Mouse (Mus musculus) heart, embryonic 13.5 days (tissue): ENCODE data around the gene Olfr1284. TPM values are rescaled to one million over a fixed set of nuclear protein-coding genes. Genes with fewer than 3 reads are reported as not detected.
"Not testable (repeated sequence)": the region's sequence is repeated elsewhere in the genome, so short reads cannot be mapped to it uniquely, and the experiment has no call there.

Experiments
- ATAC-seq: fragments of 200-750 bp; cut with Nextera tagmentation; 2 replicates; pipeline ENCODE4 v1.8.0; 2017; ENCODE audit warnings: moderate TSS enrichment; ENCODE audit not compliant: insufficient number of reproducible peaks, low FRiP score, low TSS enrichment; ENCODE audit errors: extremely low read depth
- H3K27ac ChIP-seq: fragments of 300-500 bp; sonication (generic); replicated peaks from 2 replicates; pipeline ENCODE4 v1.5.1; 2015; ENCODE audit warnings: moderate library complexity, mild to moderate bottlenecking, inconsistent platforms
- H3K27me3 ChIP-seq: fragments of 300-500 bp; sonication (generic); replicated peaks from 2 replicates; pipeline ENCODE4 v1.6.1; 2015; ENCODE audit warnings: mild to moderate bottlenecking, inconsistent platforms
- H3K36me3 ChIP-seq: fragments of 300-500 bp; sonication (generic); 2 replicates; pipeline ENCODE4 v1.6.1; 2015; ENCODE audit warnings: mild to moderate bottlenecking, inconsistent platforms
- H3K4me1 ChIP-seq: fragments of 300-500 bp; sonication (generic); 2 replicates; pipeline ENCODE4 v1.6.1; 2015; ENCODE audit warnings: inconsistent platforms
- H3K4me2 ChIP-seq: fragments of 300-500 bp; sonication (generic); 2 replicates; pipeline ENCODE4 v1.6.1; 2015; ENCODE audit warnings: inconsistent platforms, mild to moderate bottlenecking, moderate library complexity
- H3K4me3 ChIP-seq: fragments of 300-500 bp; sonication (generic); 2 replicates; pipeline ENCODE4 v1.5.1; 2015; ENCODE audit warnings: moderate library complexity, mild to moderate bottlenecking, inconsistent platforms
- H3K9ac ChIP-seq: fragments of 300-500 bp; sonication (generic); 2 replicates; pipeline ENCODE4 v1.6.1; 2015; ENCODE audit warnings: inconsistent platforms, mild to moderate bottlenecking, moderate library complexity
- H3K9me3 ChIP-seq: fragments of 300-500 bp; sonication (generic); 2 replicates; pipeline ENCODE4 v1.6.1; 2016; ENCODE audit warnings: inconsistent platforms
- WGBS: fragments of 180-500 bp; shearing (Covaris S2); methylation state at CpG from one replicate; pipeline ENCODE4 v1.1.7; 2015; ENCODE audit warnings: mixed read lengths; 5-methylcytosine and 5-hydroxymethylcytosine counted together
- polyA plus RNA-seq: library from polyadenylated mRNA; unstranded; fragments of >200 nt; fragmentation: Nextera tagmentation; extraction: Ambion mirVana; gene quantifications from 2 replicates; pipeline ENCODE4 v1.2.1, GENCODE M21; 2015

Olfr1284 gene
- polyA plus RNA-seq: not detected in 2 replicates

GRCm38 (mm10) chr2:111375222-111375621 lies at the start of gene Olfr1284:
Gene Olfr1284, plus strand, starts transcription at chr2:111375522.
- Histone ChIP-seq H3K27me3 (no peaks in the 10 kb centered on the region), H3K9ac (no peak within 1 kb of the TSS), H3K9me3 (peaks cover 4% of the 10 kb centered on the region; the same call in 1 of the 2 replicates), H3K4me1 (no peaks in the 10 kb centered on the region), H3K4me3 (no peak within 1 kb of the TSS), H3K36me3 (no peaks in the 10 kb centered on the region), H3K4me2 (no peak within 1 kb of the TSS), H3K27ac (no peak within 1 kb of the TSS)
- ATAC-seq: no peak
- WGBS: 86% methylated on average over 1 of the region's 1 CpGs

GRCm38 (mm10) chr2:111326220-111326619 lies 49.1 kb upstream of the Olfr1284 start, which contains the start of gene Olfr1281:
Gene Olfr1281, plus strand, starts transcription at chr2:111326520.
- Histone ChIP-seq H3K9me3 (no peaks in the 10 kb centered on the region), H3K27me3 (no peaks in the 10 kb centered on the region), H3K27ac (no peak within 1 kb of the TSS), H3K4me1 (no peaks in the 10 kb centered on the region), H3K4me3 (no peak within 1 kb of the TSS), H3K9ac (no peak within 1 kb of the TSS), H3K36me3 (no peaks in the 10 kb centered on the region), H3K4me2 (no peak within 1 kb of the TSS)
- no peak for ATAC-seq
- 59% methylated on average over 2 of the region's 2 CpGs for WGBS

- H3K9ac ChIP-seq, H3K36me3 ChIP-seq, H3K27me3 ChIP-seq, H3K4me1 ChIP-seq, H3K4me2 ChIP-seq, H3K27ac ChIP-seq, ATAC-seq, H3K4me3 ChIP-seq, H3K9me3 ChIP-seq: not testable (repeated sequence)
- 76% methylated on average over 5 of the region's 5 CpGs for WGBS
These were observed 41.6 kb upstream of the Olfr1284 start for GRCm38 (mm10) chr2:111333721-111334120.

- Histone ChIP-seq H3K9ac (no peak within 1 kb of the TSS), H3K36me3 (no peaks in the 10 kb centered on the region), H3K9me3 (no peaks in the 10 kb centered on the region; the same call in 1 of the 2 replicates), H3K4me3 (no peak within 1 kb of the TSS), H3K4me2 (no peak within 1 kb of the TSS), H3K27ac (no peak within 1 kb of the TSS), H3K4me1 (no peaks in the 10 kb centered on the region), H3K27me3 (no peaks in the 10 kb centered on the region)
- WGBS: 52% methylated on average over 2 of the region's 2 CpGs
- no peak for ATAC-seq
These were observed 39.3 kb upstream of the Olfr1284 start, which contains the start of gene Olfr1282 for GRCm38 (mm10) chr2:111335976-111336375. Gene Olfr1282, minus strand, starts transcription at chr2:111336076.

DNA sequence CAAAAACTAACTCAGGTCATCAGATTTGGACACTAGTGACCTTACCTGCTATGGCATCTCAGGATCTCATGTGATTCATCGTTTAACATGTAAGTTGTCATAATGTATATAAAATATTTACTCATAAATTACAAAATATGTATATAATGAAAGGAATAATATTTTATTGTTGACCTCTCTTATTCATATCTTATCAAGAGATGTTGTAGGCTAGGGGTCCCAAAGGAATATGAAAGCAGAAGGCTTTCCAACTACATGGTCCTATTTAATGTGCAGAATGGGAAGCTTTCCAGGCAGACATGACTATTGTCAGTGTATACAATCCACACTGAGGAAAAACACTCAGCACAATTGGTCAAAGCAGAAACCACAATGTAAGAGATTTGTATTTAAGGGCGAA lies 8.8 kb upstream of the Olfr1284 start, which contains the start of gene Olfr1283:
Gene Olfr1283, plus strand, starts transcription at position 301 of the 400 bp plus-strand sequence.
- Histone ChIP-seq H3K36me3 (no peaks in the 10 kb centered on the region), H3K9me3 (no peaks in the 10 kb centered on the region), H3K4me3 (no peak within 1 kb of the TSS), H3K27ac (no peak within 1 kb of the TSS), H3K27me3 (no peaks in the 10 kb centered on the region), H3K9ac (no peak within 1 kb of the TSS), H3K4me2 (no peak within 1 kb of the TSS), H3K4me1 (no peaks in the 10 kb centered on the region)
- ATAC-seq: no peak
- 50% methylated on average over 2 of the region's 2 CpGs for WGBS

DNA sequence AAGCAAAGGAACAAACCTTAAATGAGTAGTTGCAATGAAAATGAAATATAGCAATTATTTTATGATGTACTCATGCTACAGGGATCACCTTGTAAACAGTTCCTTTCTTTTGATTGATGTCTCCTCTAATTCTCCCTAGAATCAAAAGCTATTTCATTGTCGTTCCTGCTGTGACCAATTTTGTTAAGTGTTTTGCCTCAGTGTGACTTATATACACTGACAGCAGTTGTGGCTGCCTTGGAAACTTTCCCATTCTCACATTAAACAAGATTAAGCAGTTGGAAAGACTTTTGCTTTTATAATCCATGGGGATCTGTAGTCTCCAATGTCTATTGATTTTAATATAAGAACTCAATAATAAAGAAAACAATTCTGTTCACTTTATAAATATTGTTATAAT lies 47.6 kb downstream of the Olfr1284 start, which contains the start of gene Olfr1286:
Gene Olfr1286, minus strand, starts transcription at position 185 of the 400 bp plus-strand sequence.
- 51% methylated on average over 1 of the region's 1 CpGs for WGBS
- ATAC-seq: no peak
- no peaks in the 10 kb centered on the region for H3K9me3 ChIP-seq
- H3K9ac ChIP-seq: no peak within 1 kb of the TSS
- no peaks in the 10 kb centered on the region for H3K4me1 ChIP-seq
- H3K4me3 ChIP-seq: no peak within 1 kb of the TSS
- H3K4me2 ChIP-seq: no peak within 1 kb of the TSS
- no peaks in the 10 kb centered on the region for H3K36me3 ChIP-seq
- no peak within 1 kb of the TSS for H3K27ac ChIP-seq
- no peaks in the 10 kb centered on the region for H3K27me3 ChIP-seq

Other genes with a start within 250 kb of the Olfr1284 start
- not detected in 2 replicates for gene Gm15130, start 222.6 kb upstream of the Olfr1284 start, polyA plus RNA-seq
- gene 4930430A15Rik, start 145.9 kb upstream of the Olfr1284 start, polyA plus RNA-seq: not detected in 2 replicates
- gene Olfr1275, start 140.2 kb upstream of the Olfr1284 start, polyA plus RNA-seq: not detected in 2 replicates
- not detected in 2 replicates for gene Olfr1276, start 121.0 kb upstream of the Olfr1284 start, polyA plus RNA-seq
- gene Olfr1277, start 101.4 kb upstream of the Olfr1284 start, polyA plus RNA-seq: not detected in 2 replicates
- not detected in 2 replicates for gene Olfr1278, start 85.4 kb upstream of the Olfr1284 start, polyA plus RNA-seq
- not detected in 2 replicates for gene Olfr1279, start 74.9 kb upstream of the Olfr1284 start, polyA plus RNA-seq
- gene Olfr1280, start 61.5 kb upstream of the Olfr1284 start, polyA plus RNA-seq: not detected in 2 replicates
- gene Olfr1281, start 49.0 kb upstream of the Olfr1284 start, polyA plus RNA-seq: not detected in 2 replicates
- gene Olfr1282, start 39.4 kb upstream of the Olfr1284 start, polyA plus RNA-seq: not detected in 2 replicates
- gene Olfr1283, start 8.7 kb upstream of the Olfr1284 start, polyA plus RNA-seq: not detected in 2 replicates
- not detected in 2 replicates for gene Olfr1286, start 47.6 kb downstream of the Olfr1284 start, polyA plus RNA-seq
- gene Olfr1287, start 73.6 kb downstream of the Olfr1284 start, polyA plus RNA-seq: not detected in 2 replicates
- gene Olfr1288, start 98.6 kb downstream of the Olfr1284 start, polyA plus RNA-seq: not detected in 2 replicates
- gene Olfr1289, start 105.3 kb downstream of the Olfr1284 start, polyA plus RNA-seq: not detected in 2 replicates
- 0.17 TPM in 1 of 2 replicates, not detected in the other for gene Olfr1290, start 118.3 kb downstream of the Olfr1284 start, polyA plus RNA-seq
- not detected in 2 replicates for gene Olfr1291-ps1, start 121.7 kb downstream of the Olfr1284 start, polyA plus RNA-seq
- gene Olfr1293-ps, start 149.7 kb downstream of the Olfr1284 start, polyA plus RNA-seq: not detected in 2 replicates
- gene Olfr1294, start 164.8 kb downstream of the Olfr1284 start, polyA plus RNA-seq: not detected in 2 replicates
- gene Olfr1295, start 194.2 kb downstream of the Olfr1284 start, polyA plus RNA-seq: not detected in 2 replicates